Mouse (Mus musculus): ENCODE results near the gene Dok1.

DNA sequence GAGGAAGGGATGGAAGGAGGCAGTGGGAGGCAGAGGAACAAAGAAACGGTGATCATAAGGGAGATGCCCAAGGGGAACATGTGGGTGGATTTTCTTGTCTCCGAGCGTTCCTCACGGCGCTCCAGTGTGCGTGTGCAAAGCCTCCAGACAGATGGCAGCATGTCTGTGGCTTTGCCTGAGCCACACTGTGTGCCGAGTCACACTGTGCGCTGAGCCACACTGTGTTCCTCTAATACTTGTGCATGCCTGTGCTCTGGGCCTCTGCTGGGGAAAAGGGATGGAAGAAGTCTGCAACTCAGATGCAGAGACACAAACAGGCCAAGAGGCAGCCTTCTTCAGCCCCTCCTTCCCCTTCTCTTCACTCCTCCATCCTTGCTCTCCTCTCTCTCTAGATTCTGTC, 6.0 kb downstream of the Dok1 start:
- no peak for TF ChIP-seq CTCF (IDR thresholded peaks at IDR 0.05; ENCODE audit: extremely low read depth, insufficient read depth, insufficient read length, insufficient replicate concordance)
- no peak for TF ChIP-seq POLR2A (IDR thresholded peaks at IDR 0.05; ENCODE audit: low read depth, low read length)
